Mouse (Mus musculus) adrenal gland, adult 2 months (tissue): ENCODE results near the gene Trim17. TPM values are rescaled to one million over a fixed set of nuclear protein-coding genes. Genes with fewer than 3 reads are reported as not detected.

Source experiments
- DNase-seq: peaks from one replicate; pipeline ENCODE4 v3.0.0; 2021
- microRNA-seq, 2 experiments: library from miRNA; unstranded; fragments of <30 nt; microRNA quantifications; one replicate each; pipeline ENCODE4 v1.2.0; 2021
- polyA plus RNA-seq: library from polyadenylated mRNA; depleted of rRNA; stranded (reverse); fragments of >200 nt; gene quantifications from 2 replicates; pipeline ENCODE4 v1.2.3, GENCODE M21; 2012; rRNA removed
- total RNA-seq, 2 experiments: library from RNA; stranded (reverse); gene quantifications; 2 replicates each; pipeline ENCODE4 v1.2.3; 2021

The Trim17 gene
- total and polyA plus RNA-seq, 3 experiments: 0.17 to 0.18 (median 0.17) TPM

GRCm38 (mm10) chr11:58991911-58992310 is 37.4 kb downstream of the Trim17 start:
- DNase-seq: no peak

DNA sequence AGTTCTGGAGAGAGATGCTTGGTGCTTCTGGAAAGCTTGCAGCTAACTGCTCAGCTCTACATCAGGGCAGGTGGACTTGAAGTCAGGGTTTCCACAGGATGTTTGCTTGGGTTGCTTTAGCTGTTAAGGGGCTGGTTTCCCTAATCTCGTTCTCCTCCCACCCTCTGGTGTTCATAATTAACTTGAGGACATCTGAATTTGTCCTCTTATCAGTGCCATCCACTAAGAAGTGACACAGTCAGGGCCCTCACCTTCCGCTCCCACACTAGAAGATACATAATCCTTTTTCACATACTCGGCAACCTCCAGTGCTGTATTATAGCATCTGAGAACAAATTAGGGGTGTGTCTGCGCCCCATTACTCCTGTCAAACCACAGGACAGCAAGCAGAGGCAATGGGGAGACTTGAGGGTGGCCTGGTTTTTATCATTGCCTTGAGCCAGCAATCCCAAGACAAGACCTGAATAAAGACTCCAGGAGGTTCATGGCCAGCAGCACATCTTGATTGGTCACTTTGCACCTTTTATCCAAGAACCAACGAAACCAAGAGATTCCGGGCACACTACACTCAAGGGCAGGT is 38.7 kb downstream of the Trim17 start:
- no peak for DNase-seq

- DNase-seq: peak; percentile 76
These were observed 39.9 kb downstream of the Trim17 start for GRCm38 (mm10) chr11:58994337-58994826.

- no peak for DNase-seq
These were observed 40.7 kb downstream of the Trim17 start for GRCm38 (mm10) chr11:58995061-58995806.

DNA sequence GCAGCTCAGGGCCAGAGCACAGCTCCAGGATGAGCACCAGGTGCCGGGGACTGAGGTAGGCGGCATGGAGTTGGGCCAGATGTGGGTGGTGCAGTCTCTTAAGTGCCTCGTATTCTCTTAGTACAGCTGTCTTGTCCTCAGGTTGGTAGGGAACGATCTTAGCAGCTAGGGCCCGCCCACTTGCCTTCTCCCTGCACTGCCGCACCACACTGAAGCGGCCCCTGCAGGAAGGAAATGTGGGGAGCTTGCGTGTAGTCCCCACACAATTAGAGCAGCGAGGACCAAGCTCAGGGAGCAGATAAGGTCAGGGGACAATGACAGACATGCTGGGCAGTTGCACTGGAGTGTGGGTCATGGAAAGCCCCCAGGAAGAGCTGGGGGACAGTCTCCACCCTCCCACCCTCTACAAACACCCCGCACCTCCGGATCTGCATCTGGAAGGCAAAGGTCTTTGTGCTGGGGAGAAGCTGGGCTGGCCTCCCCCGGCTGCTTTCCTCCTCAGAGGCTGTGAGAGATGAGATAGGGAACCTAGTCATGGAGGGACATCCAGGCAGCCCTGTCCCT is 41.4 kb downstream of the Trim17 start:
- no peak for DNase-seq

DNA sequence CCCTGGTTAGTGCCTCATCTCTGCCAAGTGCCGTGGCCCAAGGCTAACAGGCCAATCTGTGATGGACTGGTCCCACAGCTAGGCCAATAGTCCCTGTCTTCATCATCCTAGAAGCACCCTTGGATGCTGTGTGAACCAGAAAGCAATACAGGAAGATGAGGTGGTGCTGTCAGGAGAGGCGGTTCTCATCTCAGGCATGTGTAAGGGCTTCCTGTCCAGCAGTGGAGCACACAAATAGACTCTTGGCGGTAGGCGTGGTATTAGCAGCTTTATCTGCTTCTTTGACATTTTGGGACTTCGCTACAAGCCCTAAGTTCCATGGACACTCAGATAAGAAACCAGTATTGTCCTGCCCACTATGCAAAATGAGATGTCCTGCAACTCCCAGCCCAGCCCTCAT is 43.1 kb downstream of the Trim17 start:
- no peak for DNase-seq

- DNase-seq: no peak
These were observed 44.7 kb downstream of the Trim17 start for GRCm38 (mm10) chr11:58999158-58999557.

DNA sequence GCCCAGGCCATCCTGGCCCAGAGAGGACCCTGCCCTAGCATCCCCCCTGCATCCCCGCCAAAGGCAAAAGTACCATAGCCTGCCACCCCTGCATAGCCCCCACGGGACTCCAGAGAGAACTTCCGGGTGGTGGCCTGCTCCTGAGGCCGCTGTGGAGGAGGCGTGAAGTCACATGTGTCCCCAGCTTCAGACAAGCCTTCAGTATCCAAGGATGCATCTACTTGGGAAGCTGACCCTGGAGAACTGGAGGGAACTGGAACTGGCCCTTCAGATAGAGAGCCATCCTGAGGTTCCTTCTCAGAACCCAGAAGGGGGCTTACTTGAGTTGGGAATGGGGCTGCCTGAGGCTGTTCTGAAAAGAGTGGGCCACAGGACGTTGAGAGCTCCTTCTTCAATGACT is 45.3 kb downstream of the Trim17 start:
- no peak for DNase-seq

- DNase-seq: no peak
These were observed 46.1 kb downstream of the Trim17 start for GRCm38 (mm10) chr11:59000635-59001034.

- no peak for DNase-seq
These were observed 48.0 kb downstream of the Trim17 start for GRCm38 (mm10) chr11:59002327-59003079.

GRCm38 (mm10) chr11:59015052-59015451 is 60.6 kb downstream of the Trim17 start:
- DNase-seq: peak; percentile 71

Small RNAs within 50 kb of the gene (microRNA-seq; reads per million reads assigned to microRNA genes)
- 0 reads per million in 2 experiments for gene Gm44313

Other genes starting within 250 kb of the Trim17 start
- not detected for gene Olfr318, start 230.7 kb upstream of the Trim17 start, total RNA-seq
- gene Olfr318, start 230.7 kb upstream of the Trim17 start, polyA plus RNA-seq: not detected in 2 replicates
- gene Olfr317, start 215.5 kb upstream of the Trim17 start, total RNA-seq: not detected
- gene Olfr317, start 215.5 kb upstream of the Trim17 start, polyA plus RNA-seq: not detected in 2 replicates
- gene Olfr316, start 202.0 kb upstream of the Trim17 start, total RNA-seq: not detected
- gene Olfr316, start 202.0 kb upstream of the Trim17 start, polyA plus RNA-seq: not detected in 2 replicates
- not detected for gene Olfr315, start 181.5 kb upstream of the Trim17 start, total RNA-seq
- not detected in 2 replicates for gene Olfr315, start 181.5 kb upstream of the Trim17 start, polyA plus RNA-seq
- not detected for gene Olfr314, start 171.7 kb upstream of the Trim17 start, total RNA-seq
- not detected in 2 replicates for gene Olfr314, start 171.7 kb upstream of the Trim17 start, polyA plus RNA-seq
- 1 to 10 TPM; 2.2 to 2.7 TPM for gene Fam183b, start 152.7 kb upstream of the Trim17 start, total RNA-seq
- 0.39 TPM in 1 of 2 replicates, not detected in the other for gene Fam183b, start 152.7 kb upstream of the Trim17 start, polyA plus RNA-seq
- not detected for gene Olfr313, start 139.7 kb upstream of the Trim17 start, total RNA-seq
- gene Olfr313, start 139.7 kb upstream of the Trim17 start, polyA plus RNA-seq: not detected in 2 replicates
- gene Olfr312, start 125.4 kb upstream of the Trim17 start, total RNA-seq: not detected
- not detected in 2 replicates for gene Olfr312, start 125.4 kb upstream of the Trim17 start, polyA plus RNA-seq
- gene Olfr311, start 115.4 kb upstream of the Trim17 start, total RNA-seq: not detected
- not detected in 2 replicates for gene Olfr311, start 115.4 kb upstream of the Trim17 start, polyA plus RNA-seq
- gene Gm12258, start 107.5 kb upstream of the Trim17 start, total RNA-seq: 1 to 10 TPM; 4.6 to 5.0 TPM
- gene Gm12258, start 107.5 kb upstream of the Trim17 start, polyA plus RNA-seq: 0.73 and 1.3 TPM in 2 replicates
- gene 2810021J22Rik, start 87.5 kb upstream of the Trim17 start, total RNA-seq: 1 to 10 TPM; 3.9 to 7.2 TPM
- 1.7 and 1.8 TPM in 2 replicates for gene 2810021J22Rik, start 87.5 kb upstream of the Trim17 start, polyA plus RNA-seq
- gene Zfp39, start 50.5 kb upstream of the Trim17 start, total RNA-seq: 1 to 10 TPM; 3.5 to 5.0 TPM
- gene Zfp39, start 50.5 kb upstream of the Trim17 start, polyA plus RNA-seq: 0.15 and 0.33 TPM in 2 replicates
- under 1 TPM in 1 of 2 experiments, not detected in 1; 0.09 TPM for gene Btnl10, start 36.8 kb upstream of the Trim17 start, total RNA-seq
- gene Btnl10, start 36.8 kb upstream of the Trim17 start, polyA plus RNA-seq: not detected in 2 replicates
- 100 to 1,000 TPM; 143 to 198 TPM for gene Rnf187, start 15.8 kb upstream of the Trim17 start, total RNA-seq
- gene Rnf187, start 15.8 kb upstream of the Trim17 start, polyA plus RNA-seq: 545 and 648 TPM in 2 replicates
- 1 to 10 TPM; 2.5 to 8.2 TPM for gene Hist3h2ba, start 5.8 kb upstream of the Trim17 start, total RNA-seq
- 5.1 and 9.1 TPM in 2 replicates for gene Hist3h2ba, start 5.8 kb upstream of the Trim17 start, polyA plus RNA-seq
- gene Hist3h2a, start within 50 bp of the Trim17 start, total RNA-seq: 10 to 100 TPM; 13.5 to 26.3 TPM
- 15.4 and 19.1 TPM in 2 replicates for gene Hist3h2a, start within 50 bp of the Trim17 start, polyA plus RNA-seq
- 10 to 100 TPM; 21.3 to 23.4 TPM for gene Trim11, start 23.4 kb downstream of the Trim17 start, total RNA-seq
- gene Trim11, start 23.4 kb downstream of the Trim17 start, polyA plus RNA-seq: 45.2 and 45.7 TPM in 2 replicates
- gene Obscn, start 181.7 kb downstream of the Trim17 start, total RNA-seq: 1 to 10 TPM in 1 of 2 experiments, under 1 TPM in 1; 0.92 to 1.5 TPM
- gene Obscn, start 181.7 kb downstream of the Trim17 start, polyA plus RNA-seq: 5.5 and 7.8 TPM in 2 replicates
- 10 to 100 TPM; 16.5 to 21.9 TPM for gene Iba57, start 209.1 kb downstream of the Trim17 start, total RNA-seq
- 15.5 and 16.0 TPM in 2 replicates for gene Iba57, start 209.1 kb downstream of the Trim17 start, polyA plus RNA-seq
- gene Gjc2, start 228.5 kb downstream of the Trim17 start, total RNA-seq: 1 to 10 TPM in 1 of 2 experiments, under 1 TPM in 1; 0.29 to 1.5 TPM
- gene Gjc2, start 228.5 kb downstream of the Trim17 start, polyA plus RNA-seq: 3.0 TPM in 2 replicates
- 10 to 100 TPM; 48.2 to 72.0 TPM for gene Guk1, start 237.5 kb downstream of the Trim17 start, total RNA-seq
- gene Guk1, start 237.5 kb downstream of the Trim17 start, polyA plus RNA-seq: 80.0 and 95.2 TPM in 2 replicates
- 10 to 100 TPM; 47.5 to 61.8 TPM for gene Mrpl55, start 247.8 kb downstream of the Trim17 start, total RNA-seq
- 56.4 and 64.8 TPM in 2 replicates for gene Mrpl55, start 247.8 kb downstream of the Trim17 start, polyA plus RNA-seq